Mouse (Mus musculus) layer of hippocampus, adult 9-11 months (tissue): ENCODE measurements around the gene Cyp4f14.
A peak's percentile ranks its signal among the peaks of the same experiment; 100 is the strongest.
"Not testable (repeated sequence)": the region's sequence is repeated elsewhere in the genome, so short reads cannot be mapped to it uniquely, and the experiment has no call there.

Experiments used
- DNase-seq: peaks from one replicate; pipeline ENCODE4 v3.0.0; 2022

Gene Cyp4f14

DNA sequence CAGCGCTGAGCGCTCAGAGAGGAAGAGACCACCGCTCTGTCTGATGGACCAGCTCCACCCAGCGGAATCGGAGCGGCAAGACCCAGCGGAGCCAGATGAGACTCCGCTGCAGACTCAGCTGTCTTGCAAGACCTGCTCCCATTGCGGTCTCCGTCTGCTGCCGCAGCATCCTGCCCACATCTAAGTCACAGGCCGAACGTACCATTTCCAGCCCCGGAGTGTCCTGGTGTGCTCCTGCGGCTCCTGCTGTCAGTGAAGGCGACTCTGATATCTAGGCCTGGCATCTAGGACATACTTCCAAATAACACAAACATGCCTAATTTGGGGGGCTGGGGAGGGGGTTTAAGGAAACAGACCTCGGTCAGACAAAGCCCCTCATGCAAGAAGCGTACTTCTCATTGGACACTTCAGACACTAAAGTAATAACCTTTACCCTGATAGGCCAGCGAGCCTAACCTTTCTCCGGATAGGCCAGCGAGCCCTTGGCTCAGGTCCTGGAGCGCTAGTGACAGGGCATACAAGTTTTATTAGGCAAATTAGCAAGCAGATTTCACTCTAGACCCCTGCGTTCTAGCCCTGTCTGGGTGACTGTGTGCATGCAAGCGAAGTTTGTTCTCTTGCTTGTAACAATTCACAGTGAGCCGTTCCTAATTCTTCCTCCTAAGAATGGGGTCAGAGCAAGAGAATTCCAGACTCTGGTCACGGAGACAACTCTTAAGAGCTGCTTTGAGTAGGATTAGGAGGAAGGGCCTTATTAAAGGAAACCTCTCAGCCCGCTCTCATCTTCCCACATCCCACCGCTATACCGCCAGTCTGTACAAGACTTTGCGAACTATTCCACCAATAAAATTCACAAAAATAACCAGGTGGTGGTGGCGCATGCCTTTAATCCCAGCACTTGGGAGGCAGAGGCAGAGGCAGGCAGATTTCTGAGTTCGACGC is 25.6 kb downstream of the Cyp4f14 start, which contains the start of gene Zfp870:
Gene Zfp870, minus strand, starts transcription at position 404 of the 942 bp plus-strand sequence.
- DNase-seq: peak; percentile 92

DNA sequence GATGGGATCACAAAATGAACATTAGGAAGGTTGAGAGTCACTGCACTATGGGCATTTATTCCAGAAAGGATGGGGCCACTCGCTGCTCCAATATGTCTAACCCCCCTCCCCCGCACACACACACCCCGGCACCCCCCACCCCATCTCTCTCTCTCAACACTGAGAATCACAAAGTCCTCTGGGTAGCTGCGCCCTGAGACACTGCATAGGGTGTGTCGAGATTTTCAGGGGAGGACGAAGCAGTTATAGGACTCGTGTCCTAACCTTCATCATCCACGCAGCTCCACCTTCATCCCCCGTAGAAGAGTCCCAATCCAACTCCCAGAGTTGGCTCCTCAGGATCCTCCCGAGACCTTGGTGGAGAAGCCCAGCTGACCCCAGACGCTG is 26.3 kb downstream of the Cyp4f14 start:
- DNase-seq: no peak

GRCm38 (mm10) chr17:32889611-32890010 is 27.5 kb downstream of the Cyp4f14 start:
- no peak for DNase-seq

DNA sequence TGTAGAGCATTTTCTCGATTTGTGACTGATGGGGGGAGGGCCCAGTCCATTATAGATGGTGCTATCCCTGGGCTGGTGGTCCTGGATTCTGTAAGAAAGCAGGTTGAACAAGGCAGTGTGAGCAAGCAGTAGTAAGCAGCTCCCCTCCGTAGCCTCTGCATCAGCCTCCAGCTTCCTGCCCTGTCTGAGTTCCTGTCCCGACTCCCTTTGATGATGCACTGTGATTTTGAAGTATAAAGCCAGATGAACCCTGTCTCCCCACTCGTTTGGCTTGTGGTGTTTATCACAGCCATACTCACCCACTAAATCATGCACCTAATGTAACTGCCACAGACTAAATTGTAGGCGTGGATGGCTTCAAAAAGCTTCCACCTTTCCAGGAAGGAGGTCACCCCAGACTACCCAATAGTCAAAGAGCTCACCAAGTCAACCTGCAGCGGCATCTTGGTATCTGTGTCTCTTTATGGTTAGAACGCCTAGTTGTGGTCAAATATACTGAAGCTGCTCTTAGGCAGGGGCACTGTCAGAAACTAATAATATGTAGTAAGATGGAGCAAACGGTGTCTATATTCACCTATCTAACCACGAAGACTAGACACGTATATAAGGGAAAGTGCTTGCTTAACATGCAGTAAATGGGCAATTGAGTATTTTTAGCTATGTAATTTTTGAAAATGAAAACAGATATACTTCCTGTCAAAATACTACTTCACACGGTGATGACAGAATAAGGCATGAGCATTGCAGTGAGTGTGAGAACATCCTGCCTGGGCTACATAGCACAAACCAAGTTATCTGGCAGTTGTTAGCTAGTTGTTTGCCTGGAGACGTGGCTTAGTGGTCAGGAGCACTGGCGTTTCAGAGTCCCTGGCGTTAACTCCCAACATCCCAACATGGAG is 36.6 kb downstream of the Cyp4f14 start:
- DNase-seq: no peak

DNA sequence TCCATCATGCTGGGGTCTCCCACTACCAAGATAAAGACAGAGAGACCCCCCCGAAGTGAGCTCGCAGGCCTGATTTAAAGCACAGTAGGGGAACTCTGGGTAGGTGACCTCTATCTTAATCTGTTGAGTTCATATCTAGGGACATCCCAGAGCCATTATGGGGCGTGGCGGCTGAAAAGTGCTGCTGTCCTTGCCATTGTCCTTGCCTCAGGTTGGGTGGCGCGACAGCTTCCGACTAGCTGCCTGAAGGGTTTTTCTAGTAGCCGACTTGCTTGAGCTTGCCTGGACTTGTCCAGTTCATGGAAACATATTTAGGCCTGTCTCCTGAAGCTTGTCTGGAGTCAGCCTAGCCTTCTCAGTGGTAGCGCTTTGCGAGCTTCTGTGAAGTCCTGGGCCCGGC is 38.4 kb downstream of the Cyp4f14 start:
- no peak for DNase-seq

DNA sequence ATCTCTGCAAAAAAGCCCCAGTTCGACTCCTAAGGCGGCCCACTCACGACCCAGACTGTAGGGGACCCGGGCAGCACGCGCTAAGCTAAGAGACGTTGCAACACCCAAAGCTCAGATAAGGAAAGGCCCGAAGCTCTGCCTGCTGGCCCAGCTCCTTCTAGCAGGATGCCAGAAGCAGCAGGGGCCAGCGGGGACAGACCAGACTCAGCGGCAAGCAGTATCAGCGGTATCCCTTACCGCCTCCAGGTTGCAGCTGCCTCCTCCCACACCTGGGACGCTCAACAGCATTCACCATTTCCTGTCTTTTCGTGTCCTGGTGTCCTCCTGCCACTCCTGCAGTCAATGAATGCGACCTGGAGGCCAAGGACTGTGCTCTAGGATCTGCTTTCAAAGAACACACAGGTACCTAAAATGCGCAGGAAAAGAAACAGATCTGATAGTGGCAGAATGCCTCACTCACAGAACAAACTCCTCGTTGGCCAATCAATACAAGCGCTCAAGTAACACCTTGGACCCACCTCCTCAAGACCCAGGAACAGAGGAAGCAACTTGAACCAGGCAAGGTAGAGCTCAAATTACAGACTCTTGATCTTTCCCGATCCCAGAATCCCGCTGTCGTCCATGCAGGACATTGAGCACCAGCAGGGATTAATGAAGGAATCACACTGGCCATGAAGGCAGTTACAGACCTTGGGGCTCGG is 39.5 kb downstream of the Cyp4f14 start:
- no peak for DNase-seq

GRCm38 (mm10) chr17:32872696-32873095 is 44.4 kb downstream of the Cyp4f14 start:
- no peak for DNase-seq

GRCm38 (mm10) chr17:32872091-32872490 is 45.1 kb downstream of the Cyp4f14 start:
- no peak for DNase-seq

DNA sequence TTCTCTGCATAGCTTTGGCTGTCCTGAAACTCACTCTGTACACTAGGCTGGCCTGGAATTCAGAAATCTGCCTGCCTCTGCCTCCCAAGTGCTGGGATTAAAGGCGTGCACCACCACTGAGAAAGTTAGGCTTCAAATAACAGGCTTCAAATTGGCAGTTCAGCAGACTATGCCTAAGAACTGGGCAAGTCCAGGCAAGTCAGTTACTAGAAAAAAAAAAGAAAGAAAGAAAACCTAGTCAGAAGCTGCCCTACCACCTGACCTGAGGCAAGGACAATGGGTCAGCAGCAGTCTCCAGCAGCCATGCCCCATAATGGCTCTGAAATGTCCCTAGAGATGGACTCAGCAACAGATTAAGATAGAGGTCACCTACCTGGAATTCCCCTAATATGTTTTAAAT is 45.7 kb downstream of the Cyp4f14 start:
- no peak for DNase-seq

- not testable (repeated sequence) for DNase-seq
These were observed 49.9 kb downstream of the Cyp4f14 start for GRCm38 (mm10) chr17:32867266-32867665.

DNA sequence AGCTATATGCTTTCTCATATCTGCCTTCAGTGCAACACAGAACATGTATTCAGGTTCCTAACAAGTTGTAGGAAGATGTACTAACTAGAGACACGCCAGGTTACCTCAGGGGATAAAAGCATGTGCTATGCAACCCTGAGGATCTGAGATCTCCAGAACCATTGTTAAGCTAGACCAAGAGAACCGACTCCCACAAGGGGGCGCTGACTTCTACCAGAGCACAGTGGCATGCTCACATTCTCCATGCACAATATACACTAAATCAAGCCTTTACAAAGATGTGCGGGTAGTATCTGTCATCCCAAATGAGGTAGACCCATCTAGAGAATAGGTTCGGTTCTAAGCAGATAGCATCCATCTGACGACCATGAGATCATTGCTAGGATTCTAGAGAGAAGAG is 60.4 kb downstream of the Cyp4f14 start:
- not testable (repeated sequence) for DNase-seq
